In the genomic region with DNA sequence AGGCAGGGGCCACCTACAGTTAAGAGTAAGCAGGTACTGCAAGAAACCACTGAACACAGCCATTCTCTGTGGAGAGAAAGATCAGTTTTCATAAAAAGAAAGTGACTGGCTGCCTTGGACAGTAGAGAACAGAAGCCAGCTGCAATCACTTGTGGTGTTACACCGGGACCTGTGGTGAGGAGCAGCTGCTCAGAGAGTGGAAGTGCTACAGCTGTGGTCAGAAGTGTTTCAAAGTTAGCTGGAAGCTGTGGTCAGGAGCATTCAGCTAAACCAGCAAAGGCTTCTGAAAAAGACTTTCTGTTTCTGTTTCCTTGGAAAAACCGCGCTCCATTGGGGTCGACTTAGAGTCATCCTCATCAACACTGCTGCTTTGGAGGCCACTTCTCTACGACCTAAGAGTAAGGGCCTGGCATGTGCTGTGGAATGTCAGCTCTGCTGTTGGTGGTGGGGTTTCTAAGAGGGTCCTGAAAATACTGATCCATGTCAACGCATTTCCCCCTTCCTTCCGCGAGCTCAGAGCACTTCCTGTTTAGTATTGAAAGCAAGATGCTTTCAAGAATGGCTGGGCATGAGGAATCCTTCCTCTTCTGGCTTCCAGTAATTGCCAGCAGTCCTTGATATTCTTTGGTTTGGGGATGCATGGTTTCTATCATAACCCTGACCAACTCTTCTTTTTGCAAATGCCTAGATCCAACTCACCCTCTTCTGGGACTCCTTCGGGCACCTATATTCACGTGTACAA, we compare ENCODE assay signal across 1 mouse cellular context.
TF ChIP-seq lines count a peak whose summit lies in the region.

No protein-coding gene starts in this region.

TF ChIP-seq in CH12.LX, 34 proteins besides CTCF, POLR2A, EP300 and RAD21 (continued from another document):
- TF ChIP-seq NELFE (IDR thresholded peaks at IDR 0.05; ENCODE audit: low read depth, low read length): no peak
- TF ChIP-seq BHLHE40 (IDR thresholded peaks at IDR 0.05; ENCODE audit: low read depth, low read length): peak; percentile 68
- TF ChIP-seq RCOR1 (conservative IDR thresholded peaks at IDR 0.05; ENCODE audit: low read depth, low read length): peak; percentile 90
- TF ChIP-seq IRF4 (IDR thresholded peaks at IDR 0.05; ENCODE audit: low read depth, low read length): peak; percentile 60
